Comparison of ENCODE assay signal across 11 mouse cellular contexts in the genomic region with DNA sequence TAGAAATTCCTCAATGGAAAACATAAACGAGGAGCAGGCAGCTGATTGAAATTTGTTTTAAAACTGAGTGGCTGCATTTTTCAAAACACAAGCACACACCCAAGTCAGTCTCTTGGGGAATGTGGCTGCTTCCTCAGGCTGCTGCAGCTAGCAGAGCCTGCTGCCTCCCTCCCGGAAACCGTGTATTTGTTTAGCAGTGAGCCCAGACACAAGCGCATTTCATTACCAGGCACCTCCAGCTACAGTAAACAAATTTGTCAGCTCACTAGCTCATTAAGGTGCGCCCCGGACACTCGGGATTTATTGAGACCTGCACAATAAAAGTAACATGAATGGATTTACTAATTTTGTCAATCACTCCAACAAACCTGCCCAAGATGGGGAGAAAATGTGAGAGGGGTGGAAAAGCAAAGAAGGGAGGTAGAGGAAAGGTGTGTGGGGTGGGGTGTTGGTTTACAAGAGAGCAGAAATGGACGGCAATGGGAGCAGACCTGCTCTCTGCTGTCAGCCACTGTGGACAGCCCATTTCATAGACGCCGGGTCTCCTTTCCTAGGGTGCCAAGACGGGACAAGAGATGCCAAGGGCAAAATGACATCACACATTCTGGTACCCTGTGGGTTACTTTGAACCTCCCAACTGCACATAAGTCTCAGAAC.
DNase-seq lines count a peak whose midpoint lies in the region; ATAC-seq and TF ChIP-seq lines count a peak whose summit lies in the region.
"Had no signal": no experiment of that assay in that cellular context is flagged by ENCODE, and none has a peak within 500 bp of the region (broad histone marks: within the 10 kb centered on the region; RNA-seq: fewer than 3 reads in every experiment).

No protein-coding gene starts in this region.

- peak; percentile 77 for TF ChIP-seq EP300 in heart, adult 2 months (IDR thresholded peaks at IDR 0.05; ENCODE audit: insufficient read depth, low read depth, low read length)

- H3K27me3 ChIP-seq in heart, adult 2 months (ENCODE audit: control insufficient read depth, insufficient read depth, low read length) = no peaks in the 10 kb centered on the region
- H3K27me3 ChIP-seq in heart, embryonic 12.5 days (replicated peaks) = 0 out of 2 replicates have a peak, but pooled peaks cover 7% of the 10 kb centered on the region
- no peaks in the 10 kb centered on the region for H3K27me3 ChIP-seq in midbrain, postnatal 0 days (ENCODE audit: insufficient read depth, low read length)

- intact Hi-C loops in heart, adult 2 months (cut with DNase I) = no loop called here

- H3K9me3 ChIP-seq in heart, embryonic 12.5 days (replicated peaks) = no peaks in the 10 kb centered on the region
- H3K9me3 ChIP-seq in midbrain, postnatal 0 days (ENCODE audit: low read length) = no peaks in the 10 kb centered on the region
- H3K9me3 ChIP-seq: forebrain, embryonic 15.5 days had no signal

- no peak overlapping the region for H3K4me2 ChIP-seq in heart, embryonic 12.5 days
- H3K4me2 ChIP-seq in midbrain, postnatal 0 days (ENCODE audit: low read depth, low read length, poor library complexity, severe bottlenecking) = no peak overlapping the region
- H3K4me2 ChIP-seq: forebrain, embryonic 15.5 days had no signal

- no peaks in the 10 kb centered on the region for H3K79me2 ChIP-seq in heart, adult 2 months (replicated peaks; ENCODE audit: control insufficient read depth, insufficient read depth, low read length)

- DNase-seq in heart, adult 2 months = peak; percentile 57 to 64
- peak; percentile 64 to 77 for DNase-seq in heart, adult 9 months (ENCODE audit: low spot score in 2 of 2)
- peak; percentile 50 to 81 for DNase-seq in kidney, postnatal 25 days
- peak; percentile 54 for DNase-seq in midbrain, postnatal 0 days (ENCODE audit: low spot score)
- no peak for DNase-seq in layer of hippocampus, adult 11-12 months (ENCODE audit: low spot score)
- DNase-seq in adrenal gland, postnatal 4 days (ENCODE audit: low spot score in 2 of 2) = no peak
- DNase-seq: adrenal gland, postnatal 25 days; thymus, adult 18-20 months had no signal

- peak overlapping the region; percentile 43 for H3K9ac ChIP-seq in heart, adult 2 months (ENCODE audit: low read depth, low read length)
- no peak overlapping the region for H3K9ac ChIP-seq in heart, embryonic 12.5 days
- H3K9ac ChIP-seq in midbrain, postnatal 0 days (replicated peaks; ENCODE audit: low read length, poor library complexity, severe bottlenecking) = no peak overlapping the region
- H3K9ac ChIP-seq: forebrain, embryonic 15.5 days had no signal

- ATAC-seq in heart, embryonic 12.5 days (ENCODE audit: insufficient number of reproducible peaks, low FRiP score) = no peak
- no peak for ATAC-seq in midbrain, postnatal 0 days (ENCODE audit: low FRiP score)
- ATAC-seq in megakaryocyte-erythroid progenitor cell, adult 5-6 weeks (replicated peaks; ENCODE audit: low FRiP score, low TSS enrichment, poor library complexity, severe bottlenecking) = no peak
- ATAC-seq: forebrain, embryonic 15.5 days had no signal

- 38% methylated on average over 11 of the region's 11 CpGs for WGBS in heart, adult 2 months
- 43% methylated on average over 11 of the region's 11 CpGs for WGBS in heart, embryonic 12.5 days
- WGBS in midbrain, postnatal 0 days = 16% methylated on average over 11 of the region's 11 CpGs

- H3K4me1 ChIP-seq in heart, adult 2 months (ENCODE audit: control insufficient read depth, insufficient read depth, low read length) = peaks cover 28% of the 10 kb centered on the region
- H3K4me1 ChIP-seq in heart, embryonic 12.5 days (replicated peaks) = peaks cover 30% of the 10 kb centered on the region
- peaks cover 5% of the 10 kb centered on the region for H3K4me1 ChIP-seq in midbrain, postnatal 0 days (ENCODE audit: insufficient read depth, low read length)

- TF ChIP-seq CTCF in heart, adult 2 months (IDR thresholded peaks at IDR 0.05) = no peak
- TF ChIP-seq CTCF in midbrain, postnatal 0 days (IDR thresholded peaks at IDR 0.05) = no peak

- peak overlapping the region; percentile 85 for H3K27ac ChIP-seq in heart, adult 2 months
- no peak overlapping the region for H3K27ac ChIP-seq in heart, embryonic 12.5 days (ENCODE audit: poor library complexity, severe bottlenecking)
- H3K27ac ChIP-seq in midbrain, postnatal 0 days (ENCODE audit: low read depth, low read length) = no peak overlapping the region

- H3K4me3 ChIP-seq in heart, adult 2 months = no peak overlapping the region
- H3K4me3 ChIP-seq in heart, embryonic 12.5 days = no peak overlapping the region
- no peak overlapping the region for H3K4me3 ChIP-seq in midbrain, postnatal 0 days (ENCODE audit: low read depth, low read length)
- H3K4me3 ChIP-seq: forebrain, embryonic 15.5 days had no signal

- peak; percentile 72 for TF ChIP-seq POLR2A in heart, adult 2 months (IDR thresholded peaks at IDR 0.05; ENCODE audit: insufficient read depth, low read depth, low read length)

- peaks cover 12% of the 10 kb centered on the region for H3K36me3 ChIP-seq in heart, adult 2 months (ENCODE audit: control insufficient read depth, insufficient read depth, low read length)
- no peaks in the 10 kb centered on the region for H3K36me3 ChIP-seq in heart, embryonic 12.5 days
- H3K36me3 ChIP-seq in midbrain, postnatal 0 days (ENCODE audit: insufficient read depth, low read length) = no peaks in the 10 kb centered on the region
- H3K36me3 ChIP-seq: forebrain, embryonic 15.5 days had no signal

Comparison
In these comparisons a context has a peak if more than half of its experiments do, and no peak if none do; other contexts are left out.
1. DNase-seq: peak in heart, adult 2 months (2 of 2), heart, adult 9 months (2 of 2), kidney, postnatal 25 days (2 of 2) and midbrain, postnatal 0 days (single experiment); none in layer of hippocampus, adult 11-12 months (single experiment) and adrenal gland, postnatal 4 days (0 of 2).